In the genomic region with DNA sequence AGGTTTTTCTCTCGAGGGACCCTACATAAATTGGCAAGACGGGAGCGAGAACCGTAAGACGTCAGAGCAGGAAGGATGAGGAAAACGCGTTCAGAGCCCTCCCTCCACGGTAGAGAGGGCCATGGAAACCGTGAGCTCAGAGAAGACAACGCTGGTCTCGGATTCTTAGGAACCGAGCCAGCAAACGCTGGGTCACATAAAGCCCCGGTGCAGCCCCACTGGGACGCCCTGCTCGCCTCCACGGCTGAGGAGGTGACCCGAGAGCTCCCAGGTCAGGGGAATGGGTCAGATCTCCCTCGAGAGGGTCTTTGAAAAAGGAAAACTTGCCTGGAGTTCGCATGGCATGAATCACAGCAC, we compare ENCODE assay signal across 7 mouse cellular contexts. TPM values are rescaled to one million over a fixed set of nuclear protein-coding genes. Genes with fewer than 3 reads are reported as not detected.
A peak's percentile ranks its signal among the peaks of the same experiment; 100 is the strongest.
DNase-seq lines count a peak whose midpoint lies in the region; ATAC-seq and TF ChIP-seq lines count a peak whose summit lies in the region.

No protein-coding gene starts in this region.

- WGBS in embryonic facial prominence, embryonic 12.5 days: 2% methylated on average over 20 of the region's 20 CpGs
- 2% methylated on average over 20 of the region's 20 CpGs for WGBS in heart, postnatal 0 days
- 2% methylated on average over 20 of the region's 20 CpGs for WGBS in liver, embryonic 16.5 days (ENCODE audit: insufficient replicate concordance)

- H3K36me3 ChIP-seq in embryonic facial prominence, embryonic 12.5 days: peaks cover 19% of the 10 kb centered on the region
- peaks cover 16% of the 10 kb centered on the region for H3K36me3 ChIP-seq in heart, postnatal 0 days (replicated peaks; ENCODE audit: control insufficient read depth, insufficient read depth, low read length)
- peaks cover 5% of the 10 kb centered on the region; the same call in 1 of the 2 replicates for H3K36me3 ChIP-seq in liver, embryonic 16.5 days (ENCODE audit: control insufficient read depth, insufficient read depth)

- H3K4me1 ChIP-seq in embryonic facial prominence, embryonic 12.5 days: peaks cover 9% of the 10 kb centered on the region; the same call in 1 of the 2 replicates
- peaks cover 6% of the 10 kb centered on the region for H3K4me1 ChIP-seq in heart, postnatal 0 days (ENCODE audit: control insufficient read depth, insufficient read depth)
- H3K4me1 ChIP-seq in liver, embryonic 16.5 days (ENCODE audit: control insufficient read depth, low read depth, low read length): peaks cover 5% of the 10 kb centered on the region; the same call in 1 of the 2 replicates

- H3K9ac ChIP-seq in embryonic facial prominence, embryonic 12.5 days: peak overlapping the region; percentile 60
- H3K9ac ChIP-seq in heart, postnatal 0 days (replicated peaks; ENCODE audit: low read depth, low read length): peak overlapping the region; percentile 60
- H3K9ac ChIP-seq in liver, embryonic 16.5 days (ENCODE audit: low read depth, low read length): peak overlapping the region; percentile 74

- H3K27ac ChIP-seq in embryonic facial prominence, embryonic 12.5 days: peak overlapping the region; percentile 32; the same call in 1 of the 2 replicates
- peak overlapping the region; percentile 30; the same call in 1 of the 2 replicates for H3K27ac ChIP-seq in heart, postnatal 0 days (ENCODE audit: low read depth)
- no peak overlapping the region for H3K27ac ChIP-seq in liver, embryonic 16.5 days (ENCODE audit: low read length)

- peak overlapping the region; percentile 78 for H3K4me2 ChIP-seq in embryonic facial prominence, embryonic 12.5 days (replicated peaks)
- peak overlapping the region; percentile 87 for H3K4me2 ChIP-seq in heart, postnatal 0 days (ENCODE audit: low read depth, low read length)
- H3K4me2 ChIP-seq in liver, embryonic 16.5 days (ENCODE audit: low read depth, low read length): peak overlapping the region; percentile 68

- no peak for TF ChIP-seq EP300 in heart, postnatal 0 days (IDR thresholded peaks at IDR 0.05; ENCODE audit: low read depth)

- DNase-seq in left cerebral cortex, postnatal 4 days: peak; percentile 31
- DNase-seq in left cerebral cortex, adult 11 months (ENCODE audit: low spot score): no peak
- DNase-seq in heart, postnatal 0 days (ENCODE audit: low spot score): no peak
- DNase-seq in adrenal gland, adult (ENCODE audit: inconsistent age in 2 of 2, low spot score in 1 of 2): no peak

- no peak for ATAC-seq in embryonic facial prominence, embryonic 12.5 days (ENCODE audit: insufficient number of reproducible peaks, insufficient read depth, low FRiP score, low TSS enrichment)
- peak; percentile 51 for ATAC-seq in heart, postnatal 0 days (ENCODE audit: insufficient read depth, low read depth)
- ATAC-seq in liver, embryonic 16.5 days (ENCODE audit: low read depth): 0 out of 2 replicates have a peak, but pooled peaks have one; percentile 27
- ATAC-seq in monocyte, adult 5-6 weeks (replicated peaks; ENCODE audit: insufficient number of reproducible peaks, low FRiP score, low TSS enrichment, poor library complexity, severe bottlenecking): no peak

- H3K27me3 ChIP-seq in embryonic facial prominence, embryonic 12.5 days: no peaks in the 10 kb centered on the region
- 0 out of 2 replicates have a peak, but pooled peaks cover 4% of the 10 kb centered on the region for H3K27me3 ChIP-seq in heart, postnatal 0 days (ENCODE audit: control insufficient read depth, insufficient read depth, low read length)
- H3K27me3 ChIP-seq in liver, embryonic 16.5 days (ENCODE audit: control insufficient read depth, insufficient read depth, low read depth, low read length): no peaks in the 10 kb centered on the region

- no peak for TF ChIP-seq CTCF in heart, postnatal 0 days (IDR thresholded peaks at IDR 0.05; ENCODE audit: low read depth)

- intact Hi-C loops in left cerebral cortex, postnatal 4 days (cut with DNase I): no loop called here

- H3K4me3 ChIP-seq in embryonic facial prominence, embryonic 12.5 days: peak overlapping the region; percentile 77
- H3K4me3 ChIP-seq in heart, postnatal 0 days (ENCODE audit: low read depth, low read length): peak overlapping the region; percentile 83
- H3K4me3 ChIP-seq in liver, embryonic 16.5 days (ENCODE audit: low read depth, low read length): peak overlapping the region; percentile 82

- no peaks in the 10 kb centered on the region for H3K9me3 ChIP-seq in embryonic facial prominence, embryonic 12.5 days
- H3K9me3 ChIP-seq in heart, postnatal 0 days (replicated peaks; ENCODE audit: control insufficient read depth, low read length): no peaks in the 10 kb centered on the region
- H3K9me3 ChIP-seq in liver, embryonic 16.5 days (replicated peaks; ENCODE audit: control insufficient read depth, low read length): no peaks in the 10 kb centered on the region

RNA-seq across cellular contexts. Expression of a gene that starts 0.4 kb away (rescaled TPM):
- 10 to 100 TPM; 32.8 to 37.8 TPM for total RNA-seq in left cerebral cortex, postnatal 4 days (2021)
- 72.7 and 75.7 TPM in 2 replicates for polyA plus RNA-seq in embryonic facial prominence, embryonic 12.5 days (2016; fragmentation: Nextera tagmentation; extraction: Ambion mirVana)
- total RNA-seq in heart, postnatal 0 days (2014; rRNA removed; ENCODE audit: low replicate concordance): 28.5 and 34.9 TPM in 2 replicates
- polyA plus RNA-seq in heart, postnatal 0 days (2015; fragmentation: Nextera tagmentation; extraction: Ambion mirVana): 81.7 and 87.3 TPM in 2 replicates
- polyA plus RNA-seq in liver, embryonic 16.5 days (2015; fragmentation: Nextera tagmentation; extraction: Ambion mirVana): 31.7 and 34.3 TPM in 2 replicates
- total RNA-seq in monocyte, adult 5-6 weeks (2017): 32.6 to 39.2 TPM (median 36.2 TPM) in 3 replicates

RNA-seq across cellular contexts. Expression of a gene that starts 16.1 kb away (rescaled TPM):
- under 1 TPM; 0.56 to 0.92 TPM for total RNA-seq in left cerebral cortex, postnatal 4 days (2021)
- 1.7 and 1.9 TPM in 2 replicates for polyA plus RNA-seq in embryonic facial prominence, embryonic 12.5 days (2016; fragmentation: Nextera tagmentation; extraction: Ambion mirVana)
- total RNA-seq in heart, postnatal 0 days (2014; rRNA removed; ENCODE audit: low replicate concordance): not detected in 2 replicates
- polyA plus RNA-seq in heart, postnatal 0 days (2015; fragmentation: Nextera tagmentation; extraction: Ambion mirVana): 0.32 and 0.38 TPM in 2 replicates
- polyA plus RNA-seq in liver, embryonic 16.5 days (2015; fragmentation: Nextera tagmentation; extraction: Ambion mirVana): 0.14 and 0.39 TPM in 2 replicates
- total RNA-seq in monocyte, adult 5-6 weeks (2017): 0.43 to 3.8 TPM (median 1.6 TPM) in 3 replicates

RNA-seq across cellular contexts. Expression of a gene that starts 31.3 kb away (rescaled TPM):
- under 1 TPM; 0.56 to 0.76 TPM for total RNA-seq in left cerebral cortex, postnatal 4 days (2021)
- polyA plus RNA-seq in embryonic facial prominence, embryonic 12.5 days (2016; fragmentation: Nextera tagmentation; extraction: Ambion mirVana): 0.71 and 1.5 TPM in 2 replicates
- total RNA-seq in heart, postnatal 0 days (2014; rRNA removed; ENCODE audit: low replicate concordance): not detected in 2 replicates
- polyA plus RNA-seq in heart, postnatal 0 days (2015; fragmentation: Nextera tagmentation; extraction: Ambion mirVana): 0.86 and 1.0 TPM in 2 replicates
- 0.97 and 2.0 TPM in 2 replicates for polyA plus RNA-seq in liver, embryonic 16.5 days (2015; fragmentation: Nextera tagmentation; extraction: Ambion mirVana)
- 0.57 TPM in 1 of 3 replicates, not detected in the others for total RNA-seq in monocyte, adult 5-6 weeks (2017)

Comparison
In these comparisons a context has a peak if more than half of its experiments do, and no peak if none do; other contexts are left out.
1. ATAC-seq: peak in heart, postnatal 0 days (single experiment) and liver, embryonic 16.5 days (single experiment); none in embryonic facial prominence, embryonic 12.5 days (single experiment) and monocyte, adult 5-6 weeks (single experiment).
2. Peak in every context shown above with its lines, with median percentiles within 50 percentile points of each other: H3K4me2 ChIP-seq, H3K4me3 ChIP-seq and H3K9ac ChIP-seq.